Mouse (Mus musculus) stomach, postnatal 0 days (tissue): ENCODE measurements around the gene Iqcd.

ENCODE experiments used
- CTCF ChIP-seq: IDR thresholded peaks from 2 replicates; pipeline ENCODE4 v1.5.1; 2016; ENCODE audit warnings: antibody characterized with exemption, low read depth, mild to moderate bottlenecking, moderate library complexity
- EP300 ChIP-seq: optimal IDR thresholded peaks from 2 replicates; pipeline ENCODE3; 2016; ENCODE audit warnings: antibody characterized with exemption

DNA sequence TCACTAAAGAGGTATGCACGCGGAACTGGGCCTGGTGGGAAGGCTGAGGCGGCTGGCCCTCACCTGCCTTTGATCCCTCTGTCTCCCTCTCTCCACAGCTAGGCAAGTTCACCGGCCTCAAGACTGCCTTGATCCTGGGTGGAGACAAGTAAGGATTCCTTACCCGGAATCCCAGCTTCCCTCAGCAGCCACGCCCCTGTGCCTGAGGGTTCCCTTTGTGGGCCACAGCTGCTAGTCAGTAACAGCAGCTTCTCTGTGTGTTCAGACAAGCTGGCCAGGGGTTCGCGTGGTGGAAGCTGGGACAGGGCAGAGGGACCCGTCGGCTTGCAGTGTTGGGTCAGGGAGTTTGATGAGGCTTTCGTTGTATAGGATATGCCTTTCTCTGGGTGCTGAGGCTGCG is 30.0 kb downstream of the Iqcd start:
- TF ChIP-seq EP300, result no peak
- TF ChIP-seq CTCF, result no peak
